25 mouse cellular contexts compared by ENCODE assay signal in genomic region chr12:30654347-30655075, GRCm38 (mm10).
A peak's percentile ranks its signal among the peaks of the same experiment; 100 is the strongest.
DNase-seq lines count a peak whose midpoint lies in the region; ATAC-seq and TF ChIP-seq lines count a peak whose summit lies in the region.
"Had no signal": no experiment of that assay in that cellular context is flagged by ENCODE, and none has a peak within 500 bp of the region (broad histone marks: within the 10 kb centered on the region; RNA-seq: fewer than 3 reads in every experiment).

No protein-coding gene starts in this region.

- no peak for TF ChIP-seq CTCF in liver, postnatal 0 days (IDR thresholded peaks at IDR 0.05; ENCODE audit: low read depth)
- TF ChIP-seq CTCF in liver, embryonic 14.5 days (IDR thresholded peaks at IDR 0.05; ENCODE audit: low read depth) = no peak
- no peak for TF ChIP-seq CTCF in forebrain, postnatal 0 days (IDR thresholded peaks at IDR 0.05; ENCODE audit: low read depth)

- no peak for ATAC-seq in liver, postnatal 0 days
- peak; percentile 85; the same call in 1 of the 2 replicates for ATAC-seq in liver, embryonic 14.5 days (ENCODE audit: insufficient read depth)
- peak; percentile 92 for ATAC-seq in lung, embryonic 15.5 days (ENCODE audit: borderline replicate concordance, extremely low read depth, low FRiP score, low TSS enrichment)
- ATAC-seq in forebrain, postnatal 0 days = no peak
- ATAC-seq: hindbrain, postnatal 0 days; intestine, embryonic 15.5 days had no signal

- no peaks in the 10 kb centered on the region for H3K27me3 ChIP-seq in liver, postnatal 0 days (ENCODE audit: insufficient read depth, low read length)
- no peaks in the 10 kb centered on the region for H3K27me3 ChIP-seq in liver, embryonic 14.5 days (ENCODE audit: control insufficient read depth, insufficient read depth, low read length)
- H3K27me3 ChIP-seq in lung, embryonic 15.5 days = no peaks in the 10 kb centered on the region
- H3K27me3 ChIP-seq in forebrain, postnatal 0 days (ENCODE audit: insufficient read depth, low read length) = no peaks in the 10 kb centered on the region
- H3K27me3 ChIP-seq: hindbrain, embryonic 12.5 days; intestine, embryonic 15.5 days had no signal

- H3K4me3 ChIP-seq in liver, postnatal 0 days (ENCODE audit: low read depth, low read length) = no peak overlapping the region
- no peak overlapping the region for H3K4me3 ChIP-seq in liver, embryonic 14.5 days (ENCODE audit: insufficient read depth in 1 of 2, low read depth in 2 of 2, low read length in 2 of 2)
- no peak overlapping the region for H3K4me3 ChIP-seq in lung, embryonic 15.5 days
- H3K4me3 ChIP-seq in forebrain, postnatal 0 days (ENCODE audit: low read depth, low read length) = no peak overlapping the region
- H3K4me3 ChIP-seq: erythroblast, embryonic 14.5 days; heart, embryonic 10.5 days; hindbrain, embryonic 12.5 days; intestine, embryonic 15.5 days had no signal

- no peaks in the 10 kb centered on the region for H3K4me1 ChIP-seq in liver, postnatal 0 days (ENCODE audit: insufficient read depth)
- H3K4me1 ChIP-seq in liver, embryonic 14.5 days (replicated peaks; ENCODE audit: control insufficient read depth in 2 of 2, insufficient read depth in 2 of 2, low read length in 1 of 2) = peaks cover 5 to 16% of the 10 kb centered on the region in 2 experiments
- peaks cover 6% of the 10 kb centered on the region for H3K4me1 ChIP-seq in lung, embryonic 15.5 days
- no peaks in the 10 kb centered on the region for H3K4me1 ChIP-seq in forebrain, postnatal 0 days (ENCODE audit: insufficient read depth)
- H3K4me1 ChIP-seq: heart, embryonic 10.5 days; hindbrain, embryonic 12.5 days; intestine, embryonic 15.5 days had no signal

- no peak overlapping the region for H3K27ac ChIP-seq in liver, postnatal 0 days (ENCODE audit: low read depth)
- H3K27ac ChIP-seq in liver, embryonic 14.5 days = peak overlapping the region; percentile 51
- H3K27ac ChIP-seq in lung, embryonic 15.5 days = peak overlapping the region; percentile 80
- H3K27ac ChIP-seq in forebrain, postnatal 0 days (ENCODE audit: low read depth, low read length) = no peak overlapping the region
- H3K27ac ChIP-seq: heart, embryonic 10.5 days; hindbrain, embryonic 12.5 days; hindbrain, postnatal 0 days; intestine, embryonic 15.5 days; kidney, postnatal 0 days had no signal

- H3K36me3 ChIP-seq in liver, postnatal 0 days (replicated peaks; ENCODE audit: insufficient read depth, low read length) = no peaks in the 10 kb centered on the region
- H3K36me3 ChIP-seq in liver, embryonic 14.5 days (replicated peaks; ENCODE audit: control insufficient read depth, insufficient read depth, low read depth) = no peaks in the 10 kb centered on the region
- H3K36me3 ChIP-seq in lung, embryonic 15.5 days = no peaks in the 10 kb centered on the region
- no peaks in the 10 kb centered on the region for H3K36me3 ChIP-seq in forebrain, postnatal 0 days (ENCODE audit: insufficient read depth)
- H3K36me3 ChIP-seq: heart, embryonic 10.5 days; hindbrain, embryonic 12.5 days; intestine, embryonic 15.5 days had no signal

- 38% methylated on average over 5 of the region's 5 CpGs for WGBS in liver, postnatal 0 days (ENCODE audit: insufficient replicate concordance)
- WGBS in liver, embryonic 14.5 days (ENCODE audit: insufficient replicate concordance) = 18% methylated on average over 5 of the region's 5 CpGs
- 41% methylated on average over 5 of the region's 5 CpGs for WGBS in lung, embryonic 15.5 days
- 71% methylated on average over 5 of the region's 5 CpGs for WGBS in forebrain, postnatal 0 days

- TF ChIP-seq EP300 in liver, postnatal 0 days (IDR thresholded peaks at IDR 0.05; ENCODE audit: low read depth) = no peak
- peak; percentile 37; the same call in 1 of the 2 replicates for TF ChIP-seq EP300 in liver, embryonic 14.5 days (IDR thresholded peaks at IDR 0.05; ENCODE audit: low read depth)

- H3K9ac ChIP-seq in liver, postnatal 0 days (replicated peaks) = no peak overlapping the region
- H3K9ac ChIP-seq in liver, embryonic 14.5 days (replicated peaks) = no peak overlapping the region
- no peak overlapping the region for H3K9ac ChIP-seq in lung, embryonic 15.5 days
- H3K9ac ChIP-seq in forebrain, postnatal 0 days = no peak overlapping the region
- H3K9ac ChIP-seq: hindbrain, embryonic 12.5 days; intestine, embryonic 15.5 days had no signal

- DNase-seq in liver = peak; percentile 22
- no peak for DNase-seq in liver, postnatal 0 days
- DNase-seq in liver, embryonic 14.5 days (ENCODE audit: low read depth in 3 of 3, low spot score in 3 of 3) = peak in 2 of 3 experiments; percentile 7 to 16
- DNase-seq in lung, postnatal 36 days = peak; percentile 43
- DNase-seq in adrenal gland, postnatal 4 days (ENCODE audit: low spot score in 2 of 2) = no peak
- DNase-seq in urinary bladder, postnatal 10 days (ENCODE audit: low spot score) = no peak
- no peak for DNase-seq in forebrain, postnatal 0 days
- DNase-seq: adrenal gland, postnatal 25 days; cerebellum, adult 18-20 months; cerebellum, postnatal 14 days; gastrocnemius, postnatal 25 days; heart, adult 11 months; heart, postnatal 36 days; kidney, adult 2 months; midbrain, embryonic 14.5 days; retina, postnatal 1 day; right cerebral cortex, postnatal 14 days; thymus, postnatal 4 days had no signal

- no peaks in the 10 kb centered on the region for H3K9me3 ChIP-seq in liver, postnatal 0 days (ENCODE audit: low read length)
- no peaks in the 10 kb centered on the region for H3K9me3 ChIP-seq in liver, embryonic 14.5 days (ENCODE audit: control insufficient read depth, low read length)
- H3K9me3 ChIP-seq in lung, embryonic 15.5 days = no peaks in the 10 kb centered on the region
- no peaks in the 10 kb centered on the region for H3K9me3 ChIP-seq in forebrain, postnatal 0 days (ENCODE audit: low read length)
- H3K9me3 ChIP-seq: heart, embryonic 10.5 days; hindbrain, embryonic 12.5 days; intestine, embryonic 15.5 days had no signal

- H3K4me2 ChIP-seq in liver, postnatal 0 days (ENCODE audit: low read depth, low read length) = no peak overlapping the region
- H3K4me2 ChIP-seq in liver, embryonic 14.5 days (ENCODE audit: low read depth) = peak overlapping the region; percentile 4; the same call in 1 of the 2 replicates
- H3K4me2 ChIP-seq in lung, embryonic 15.5 days = peak overlapping the region; percentile 16; the same call in 1 of the 2 replicates
- no peak overlapping the region for H3K4me2 ChIP-seq in forebrain, postnatal 0 days (ENCODE audit: low read depth)
- H3K4me2 ChIP-seq: hindbrain, embryonic 12.5 days; intestine, embryonic 15.5 days had no signal

Comparison
In these comparisons a context has a peak if more than half of its experiments do, and no peak if none do; other contexts are left out.
1. DNase-seq: peak in liver (single experiment), liver, embryonic 14.5 days (2 of 3) and lung, postnatal 36 days (single experiment); none in liver, postnatal 0 days (single experiment), adrenal gland, postnatal 4 days (0 of 2), urinary bladder, postnatal 10 days (single experiment) and forebrain, postnatal 0 days (single experiment).
2. ATAC-seq: peak in liver, embryonic 14.5 days (single experiment) and lung, embryonic 15.5 days (single experiment); none in liver, postnatal 0 days (single experiment) and forebrain, postnatal 0 days (single experiment).
3. H3K27ac ChIP-seq: peak in liver, embryonic 14.5 days (single experiment) and lung, embryonic 15.5 days (single experiment); none in liver, postnatal 0 days (single experiment) and forebrain, postnatal 0 days (single experiment).
4. H3K4me2 ChIP-seq: peak in liver, embryonic 14.5 days (single experiment) and lung, embryonic 15.5 days (single experiment); none in liver, postnatal 0 days (single experiment) and forebrain, postnatal 0 days (single experiment).